Mouse (Mus musculus) megakaryocyte-erythroid progenitor cell, adult 5 weeks (primary cell): ENCODE data around the gene Neto2. TPM values are rescaled to one million over a fixed set of nuclear protein-coding genes. Genes with fewer than 3 reads are reported as not detected.

Experiments used
- polyA plus RNA-seq: library from polyadenylated mRNA; stranded (reverse); fragments of >175 nt; gene quantifications from 2 replicates; pipeline ENCODE4 v1.2.3, GENCODE M21; 2012

Neto2 gene
- polyA plus RNA-seq = 1.0 and 1.3 TPM in 2 replicates

GRCm38 (mm10) chr8:85700751-85701351, at the start of gene Neto2:
Gene Neto2 (minus strand): TSS chr8:85700924.

Other genes with a start within 250 kb of the Neto2 start
- gene Gpt2, start 208.3 kb downstream of the Neto2 start, polyA plus RNA-seq = 1.7 and 2.0 TPM in 2 replicates
- gene Dnaja2, start 145.6 kb downstream of the Neto2 start, polyA plus RNA-seq = 133 and 141 TPM in 2 replicates
- gene Itfg1, start 140.0 kb upstream of the Neto2 start, polyA plus RNA-seq = 9.1 and 11.6 TPM in 2 replicates
- 3.3 and 4.3 TPM in 2 replicates for gene Phkb, start 140.0 kb upstream of the Neto2 start, polyA plus RNA-seq